Mouse (Mus musculus) lung, adult 2 months (tissue): ENCODE measurements around the gene Eva1a. TPM values are rescaled to one million over a fixed set of nuclear protein-coding genes. Genes with fewer than 3 reads are reported as not detected.

Source experiments
- DNase-seq: peaks from one replicate; pipeline ENCODE4 v3.0.0; 2022
- H3K4me1 ChIP-seq: fragments of 200-500 bp; 2 replicates; pipeline ENCODE4 v1.6.1; 2011; ENCODE audit warnings: low read length; ENCODE audit not compliant: control insufficient read depth, insufficient read depth
- H3K4me3 ChIP-seq: fragments of 200-500 bp; replicated peaks from 2 replicates; pipeline ENCODE3; 2011; ENCODE audit warnings: low read depth, mild to moderate bottlenecking, control low read depth, low read length; ENCODE audit errors: extremely low read depth
- CTCF ChIP-seq: fragments of 200-500 bp; IDR thresholded peaks from 2 replicates; pipeline ENCODE4 v1.5.1; 2011; ENCODE audit warnings: mild to moderate bottlenecking, low read length, control low read depth; ENCODE audit not compliant: insufficient read depth
- POLR2A ChIP-seq: fragments of 200-500 bp; IDR thresholded peaks from 2 replicates; pipeline ENCODE4 v1.6.1; 2011; ENCODE audit warnings: low read depth, mild to moderate bottlenecking, control low read depth, low read length, borderline replicate concordance; ENCODE audit errors: extremely low read depth
- whole genome bisulfite sequencing: fragments of 180-500 bp; shearing (Covaris S2); methylation state at CpG from one replicate; pipeline ENCODE4 v1.1.7; 2018; 5-methylcytosine and 5-hydroxymethylcytosine counted together
- polyA plus RNA-seq: library from polyadenylated mRNA; depleted of rRNA; stranded (reverse); fragments of >200 nt; gene quantifications from 2 replicates; pipeline ENCODE4 v1.2.3, GENCODE M21; 2012

Eva1a gene
- polyA plus RNA-seq, 1 experiment = 15.3 TPM

- Histone ChIP-seq H3K4me1 (0 out of 2 replicates have a peak, but pooled peaks cover 4% of the 10 kb centered on the region), H3K4me3 (peak overlapping the region; percentile 70)
- WGBS = under 1% methylated on average over 35 of the region's 35 CpGs
- DNase-seq = peak; percentile 47
- TF ChIP-seq POLR2A = no peak
- no peak for TF ChIP-seq CTCF
Measured at GRCm38 (mm10) chr6:82042296-82043125, 1.7 kb downstream of the Eva1a start.

- TF ChIP-seq POLR2A (no peak), CTCF (no peak)
- no peak overlapping the region for H3K4me3 ChIP-seq
- no peak for DNase-seq
- 60% methylated on average over 4 of the region's 4 CpGs for WGBS
- 0 out of 2 replicates have a peak, but pooled peaks cover 4% of the 10 kb centered on the region for H3K4me1 ChIP-seq
Measured at GRCm38 (mm10) chr6:82043634-82044033, 2.8 kb downstream of the Eva1a start.

- WGBS = 73% methylated on average over 4 of the region's 4 CpGs
- DNase-seq = no peak
- H3K4me1 ChIP-seq = 0 out of 2 replicates have a peak, but pooled peaks cover 4% of the 10 kb centered on the region
- TF ChIP-seq CTCF = no peak
- no peak for TF ChIP-seq POLR2A
- H3K4me3 ChIP-seq = no peak overlapping the region
Measured at GRCm38 (mm10) chr6:82044509-82044908, 3.7 kb downstream of the Eva1a start.

GRCm38 (mm10) chr6:82047977-82048376 is 7.1 kb downstream of the Eva1a start:
- H3K4me3 ChIP-seq = no peak overlapping the region
- WGBS = 46% methylated on average over 6 of the region's 6 CpGs
- H3K4me1 ChIP-seq = peaks cover 17% of the 10 kb centered on the region
- no peak for DNase-seq
- TF ChIP-seq CTCF = no peak
- TF ChIP-seq POLR2A = no peak

- no peak for DNase-seq
- 67% methylated on average over 9 of the region's 9 CpGs for WGBS
- TF ChIP-seq POLR2A (no peak), CTCF (no peak)
- Histone ChIP-seq H3K4me3 (no peak overlapping the region), H3K4me1 (peaks cover 15% of the 10 kb centered on the region)
Measured at GRCm38 (mm10) chr6:82050201-82050600, 9.4 kb downstream of the Eva1a start.

GRCm38 (mm10) chr6:82051569-82051968 is 10.7 kb downstream of the Eva1a start:
- 25% methylated on average over 8 of the region's 8 CpGs for WGBS
- Histone ChIP-seq H3K4me1 (peaks cover 15% of the 10 kb centered on the region), H3K4me3 (no peak overlapping the region)
- TF ChIP-seq POLR2A (no peak), CTCF (no peak)
- no peak for DNase-seq

- no peak for TF ChIP-seq CTCF
- no peak for TF ChIP-seq POLR2A
- no peak for DNase-seq
- 65% methylated on average over 6 of the region's 6 CpGs for WGBS
Measured at GRCm38 (mm10) chr6:82052047-82052725, 11.3 kb downstream of the Eva1a start.

GRCm38 (mm10) chr6:82052726-82053118 is 11.9 kb downstream of the Eva1a start:
- Histone ChIP-seq H3K4me3 (no peak overlapping the region), H3K4me1 (peaks cover 15% of the 10 kb centered on the region)
- 61% methylated on average over 2 of the region's 2 CpGs for WGBS
- TF ChIP-seq POLR2A (no peak), CTCF (no peak)
- DNase-seq = no peak

More at GRCm38 (mm10) chr6:82052047-82052725, 11.3 kb downstream of the Eva1a start:
- peaks cover 15% of the 10 kb centered on the region for H3K4me1 ChIP-seq
- H3K4me3 ChIP-seq = no peak overlapping the region

GRCm38 (mm10) chr6:82054854-82055253 is 14.0 kb downstream of the Eva1a start:
- DNase-seq = no peak
- TF ChIP-seq CTCF (peak; percentile 43), POLR2A (no peak)
- no peak overlapping the region for H3K4me3 ChIP-seq
- 75% methylated on average over 7 of the region's 7 CpGs for whole genome bisulfite sequencing
- H3K4me1 ChIP-seq = peaks cover 18% of the 10 kb centered on the region
